Mouse (Mus musculus) stomach, embryonic 16.5 days (tissue): ENCODE measurements around the gene Serpina1f. TPM values are rescaled to one million over a fixed set of nuclear protein-coding genes. Genes with fewer than 3 reads are reported as not detected.
"Not testable (repeated sequence)": the region's sequence is repeated elsewhere in the genome, so short reads cannot be mapped to it uniquely, and the experiment has no call there.

ENCODE experiments used
- ATAC-seq: fragments of 200-750 bp; cut with Nextera tagmentation; 2 replicates; pipeline ENCODE4 v1.8.0; 2017; ENCODE audit warnings: moderate number of reproducible peaks, moderate TSS enrichment; ENCODE audit not compliant: insufficient read depth, low FRiP score
- H3K27ac ChIP-seq: fragments of 300-500 bp; sonication (generic); 2 replicates; pipeline ENCODE4 v1.5.1; 2014; ENCODE audit warnings: low read length
- H3K27me3 ChIP-seq: fragments of 300-500 bp; sonication (generic); 2 replicates; pipeline ENCODE4 v1.6.1; 2014; ENCODE audit warnings: low read length, control low read depth, mixed read lengths; ENCODE audit not compliant: control insufficient read depth, insufficient read depth
- H3K36me3 ChIP-seq: fragments of 300-500 bp; sonication (generic); 2 replicates; pipeline ENCODE4 v1.6.1; 2014; ENCODE audit warnings: low read length; ENCODE audit not compliant: control insufficient read depth, insufficient read depth
- H3K4me1 ChIP-seq: fragments of 300-500 bp; sonication (generic); 2 replicates; pipeline ENCODE4 v1.6.1; 2014; ENCODE audit warnings: low read length, control low read depth, mixed read lengths; ENCODE audit not compliant: control insufficient read depth, insufficient read depth
- H3K4me2 ChIP-seq: fragments of 300-500 bp; sonication (generic); 2 replicates; pipeline ENCODE4 v1.6.1; 2014; ENCODE audit warnings: low read depth, low read length, mixed read lengths
- H3K4me3 ChIP-seq: fragments of 300-500 bp; sonication (generic); replicated peaks from 2 replicates; pipeline ENCODE4 v1.5.1; 2014; ENCODE audit warnings: mild to moderate bottlenecking, low read length
- H3K9ac ChIP-seq: fragments of 300-500 bp; sonication (generic); 2 replicates; pipeline ENCODE4 v1.6.1; 2014; ENCODE audit warnings: low read length
- H3K9me3 ChIP-seq: fragments of 300-500 bp; sonication (generic); replicated peaks from 2 replicates; pipeline ENCODE4 v1.6.1; 2016; ENCODE audit warnings: low read length, control low read depth; ENCODE audit not compliant: control insufficient read depth
- WGBS: fragments of 180-500 bp; shearing (Covaris S2); extraction: QIAGEN DNeasy Blood & Tissue Kit; methylation state at CpG from one replicate; pipeline ENCODE4 v1.1.7; 2014; 5-methylcytosine and 5-hydroxymethylcytosine counted together
- polyA plus RNA-seq: library from polyadenylated mRNA; unstranded; fragments of >200 nt; fragmentation: Nextera tagmentation; extraction: Ambion mirVana; gene quantifications from 2 replicates; pipeline ENCODE4 v1.2.1, GENCODE M21; 2015

Serpina1f gene
- polyA plus RNA-seq, 1 experiment from 2014 or later: not detected

DNA sequence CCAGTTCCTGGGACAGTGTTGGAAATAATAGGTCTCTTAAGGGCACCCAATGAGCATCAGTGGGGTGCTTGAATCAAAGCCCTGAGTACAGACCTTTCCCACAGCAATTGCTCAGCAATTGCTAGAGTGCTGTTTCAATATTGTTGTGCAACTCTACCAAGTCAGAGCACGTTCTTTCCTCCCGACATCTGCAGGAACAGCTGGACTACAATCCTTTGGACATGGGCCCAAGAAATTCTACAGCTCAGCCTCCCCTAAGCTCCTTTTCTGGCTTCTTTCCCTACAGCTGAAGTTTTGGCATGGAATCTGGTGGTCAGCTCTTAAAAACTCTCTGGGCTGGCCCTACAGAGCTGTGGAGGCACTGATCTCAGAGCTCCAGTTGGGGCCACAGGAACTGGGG lies 22.1 kb downstream of the Serpina1f start:
- Histone ChIP-seq H3K9me3 (no peaks in the 10 kb centered on the region), H3K36me3 (no peaks in the 10 kb centered on the region), H3K27me3 (no peaks in the 10 kb centered on the region), H3K9ac (no peak overlapping the region), H3K4me2 (no peak overlapping the region), H3K4me3 (no peak overlapping the region), H3K27ac (no peak overlapping the region), H3K4me1 (no peaks in the 10 kb centered on the region)
- 71% methylated on average over 2 of the region's 2 CpGs for whole genome bisulfite sequencing
- ATAC-seq: 0 out of 2 replicates have a peak, but pooled peaks have one; percentile 33

DNA sequence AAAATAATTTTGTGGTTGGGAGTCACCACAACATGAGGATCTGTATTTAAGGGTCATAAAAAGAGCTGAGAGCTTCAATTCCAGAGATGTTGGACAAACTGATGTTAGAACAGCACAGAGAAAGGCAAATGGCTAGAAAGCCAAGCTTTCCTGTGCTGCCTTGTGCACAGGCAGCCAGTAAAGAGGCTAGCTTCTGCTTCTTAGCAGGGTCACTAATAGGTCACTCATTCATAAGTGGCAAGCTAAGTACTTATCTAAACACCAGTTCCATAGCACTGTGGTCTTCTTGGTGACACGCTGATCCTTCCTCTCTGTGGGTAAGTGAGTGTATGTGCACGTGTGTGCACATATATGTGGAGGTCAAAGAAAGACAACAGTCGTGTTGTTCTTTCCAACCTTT lies 23.8 kb downstream of the Serpina1f start:
- H3K4me3 ChIP-seq: no peak overlapping the region
- no peak overlapping the region for H3K27ac ChIP-seq
- H3K9ac ChIP-seq: no peak overlapping the region
- no peaks in the 10 kb centered on the region for H3K36me3 ChIP-seq
- no peak overlapping the region for H3K4me2 ChIP-seq
- 53% methylated on average over 3 of the region's 3 CpGs for whole genome bisulfite sequencing
- H3K27me3 ChIP-seq: no peaks in the 10 kb centered on the region
- H3K4me1 ChIP-seq: no peaks in the 10 kb centered on the region
- H3K9me3 ChIP-seq: no peaks in the 10 kb centered on the region
- no peak for ATAC-seq

DNA sequence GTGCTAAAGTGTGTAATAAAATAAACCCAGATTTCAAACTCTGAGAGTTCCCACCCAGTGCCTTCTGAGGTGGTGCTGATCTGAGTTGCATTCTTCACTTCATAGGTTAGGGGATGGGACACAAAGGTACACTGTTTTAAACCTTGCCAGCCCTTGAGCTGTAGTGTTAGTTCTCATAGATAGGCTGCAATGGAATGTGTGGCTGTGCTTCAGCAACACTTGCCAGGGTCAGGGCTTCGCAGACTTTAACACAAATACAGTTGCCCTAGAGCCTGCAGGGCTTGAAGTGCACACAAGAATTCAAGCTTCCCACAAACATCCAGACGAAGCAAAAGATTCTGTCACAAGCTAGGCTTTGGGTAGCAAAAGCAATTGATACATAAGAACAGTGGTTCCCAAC lies 24.4 kb downstream of the Serpina1f start:
- no peak for ATAC-seq
- no peak overlapping the region for H3K9ac ChIP-seq
- no peak overlapping the region for H3K27ac ChIP-seq
- no peak overlapping the region for H3K4me2 ChIP-seq
- H3K4me1 ChIP-seq: no peaks in the 10 kb centered on the region
- WGBS: 54% methylated on average over 2 of the region's 2 CpGs
- H3K27me3 ChIP-seq: no peaks in the 10 kb centered on the region
- H3K36me3 ChIP-seq: no peaks in the 10 kb centered on the region
- H3K9me3 ChIP-seq: no peaks in the 10 kb centered on the region
- no peak overlapping the region for H3K4me3 ChIP-seq

DNA sequence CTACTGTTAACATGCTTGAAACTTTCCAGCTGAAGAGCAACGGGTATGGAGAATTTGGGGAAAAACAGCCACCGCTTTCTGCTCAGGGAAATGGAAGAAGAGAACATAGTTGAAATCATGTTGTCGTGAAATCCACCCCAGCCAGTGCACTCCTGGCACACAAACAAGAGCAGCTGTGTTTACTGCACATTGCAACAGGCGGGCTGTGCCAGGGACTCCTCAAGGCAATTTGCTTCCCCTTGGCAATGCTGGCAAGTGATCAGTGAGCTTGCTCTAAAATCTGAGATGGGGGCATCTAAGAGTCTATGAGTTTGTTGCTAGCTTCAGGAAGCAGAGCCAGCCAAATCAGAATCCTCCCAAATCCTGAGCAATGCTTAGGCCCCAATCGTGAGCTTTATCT lies 25.0 kb downstream of the Serpina1f start:
- Histone ChIP-seq H3K27ac (no peak overlapping the region), H3K9ac (no peak overlapping the region), H3K27me3 (no peaks in the 10 kb centered on the region), H3K36me3 (no peaks in the 10 kb centered on the region), H3K4me2 (no peak overlapping the region), H3K9me3 (no peaks in the 10 kb centered on the region), H3K4me3 (no peak overlapping the region), H3K4me1 (no peaks in the 10 kb centered on the region)
- 72% methylated on average over 5 of the region's 5 CpGs for WGBS
- ATAC-seq: no peak

DNA sequence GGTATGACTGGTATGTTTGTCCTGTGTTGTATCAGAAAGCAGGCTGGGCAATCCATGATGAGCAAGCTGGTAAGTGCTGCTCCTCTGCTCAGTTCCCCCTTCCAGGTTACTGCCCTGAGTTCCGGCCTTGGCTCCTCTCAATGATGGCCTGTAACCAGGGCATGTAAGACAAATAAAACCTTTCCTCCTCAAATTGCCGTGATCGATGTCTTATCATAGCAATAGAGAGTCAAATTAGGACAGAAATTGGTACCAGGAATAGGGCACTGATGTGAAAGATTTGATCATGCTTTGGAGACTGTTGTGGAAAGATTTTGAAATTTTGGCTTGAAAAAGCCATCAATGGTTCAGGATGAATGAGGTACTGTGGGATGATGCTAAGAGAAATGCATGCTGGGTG lies 30.0 kb downstream of the Serpina1f start:
- Histone ChIP-seq H3K27me3 (no peaks in the 10 kb centered on the region), H3K4me2 (no peak overlapping the region), H3K9me3 (no peaks in the 10 kb centered on the region), H3K4me1 (no peaks in the 10 kb centered on the region), H3K36me3 (no peaks in the 10 kb centered on the region), H3K9ac (no peak overlapping the region), H3K4me3 (no peak overlapping the region), H3K27ac (no peak overlapping the region)
- WGBS: 78% methylated on average over 3 of the region's 3 CpGs
- no peak for ATAC-seq

DNA sequence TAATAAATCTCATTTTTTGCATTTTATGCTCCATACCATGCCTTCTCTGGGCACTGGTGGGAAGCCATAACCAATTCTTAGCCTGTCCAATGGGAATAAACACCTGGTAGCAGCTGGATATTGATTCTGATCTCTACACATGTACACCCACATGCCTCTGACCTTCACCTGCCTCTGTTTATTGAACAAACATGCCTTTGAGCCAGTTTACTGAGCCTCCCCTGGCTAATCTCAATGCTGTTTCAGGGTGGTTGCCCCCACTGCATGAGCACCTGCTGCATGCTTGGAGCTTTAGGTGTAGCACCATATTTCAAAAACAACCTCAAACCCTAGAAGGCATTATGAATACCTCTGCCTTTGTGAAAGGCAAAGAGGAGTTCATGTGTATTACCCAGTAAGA lies 33.3 kb downstream of the Serpina1f start:
- H3K4me1 ChIP-seq, H3K36me3 ChIP-seq, H3K9me3 ChIP-seq, H3K27me3 ChIP-seq, H3K27ac ChIP-seq, H3K4me2 ChIP-seq, H3K9ac ChIP-seq, H3K4me3 ChIP-seq, ATAC-seq: not testable (repeated sequence)

DNA sequence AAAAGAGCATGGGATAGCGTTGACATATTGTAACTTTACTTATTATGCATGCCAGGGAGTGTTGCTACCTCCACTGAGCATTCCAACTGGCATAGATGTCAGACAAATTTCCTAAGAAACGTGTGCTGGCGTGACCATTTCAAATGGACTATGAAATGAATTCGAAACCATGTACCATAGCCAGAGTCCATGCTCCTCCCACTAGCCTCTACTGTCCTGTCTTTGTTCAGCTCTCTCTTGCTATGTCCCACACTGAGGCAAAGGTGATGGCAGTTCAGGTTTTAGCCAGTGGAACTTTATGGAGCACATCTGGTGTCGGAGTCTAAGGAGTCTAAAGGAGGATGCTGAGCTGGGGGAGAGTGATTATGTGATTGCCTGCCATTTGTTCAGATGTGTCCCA lies 35.3 kb downstream of the Serpina1f start:
- no peaks in the 10 kb centered on the region for H3K27me3 ChIP-seq
- no peaks in the 10 kb centered on the region for H3K9me3 ChIP-seq
- 87% methylated on average over 5 of the region's 5 CpGs for WGBS
- ATAC-seq: no peak
- H3K4me2 ChIP-seq: no peak overlapping the region
- no peaks in the 10 kb centered on the region for H3K36me3 ChIP-seq
- H3K4me3 ChIP-seq: no peak overlapping the region
- no peaks in the 10 kb centered on the region for H3K4me1 ChIP-seq
- H3K27ac ChIP-seq: no peak overlapping the region
- no peak overlapping the region for H3K9ac ChIP-seq

DNA sequence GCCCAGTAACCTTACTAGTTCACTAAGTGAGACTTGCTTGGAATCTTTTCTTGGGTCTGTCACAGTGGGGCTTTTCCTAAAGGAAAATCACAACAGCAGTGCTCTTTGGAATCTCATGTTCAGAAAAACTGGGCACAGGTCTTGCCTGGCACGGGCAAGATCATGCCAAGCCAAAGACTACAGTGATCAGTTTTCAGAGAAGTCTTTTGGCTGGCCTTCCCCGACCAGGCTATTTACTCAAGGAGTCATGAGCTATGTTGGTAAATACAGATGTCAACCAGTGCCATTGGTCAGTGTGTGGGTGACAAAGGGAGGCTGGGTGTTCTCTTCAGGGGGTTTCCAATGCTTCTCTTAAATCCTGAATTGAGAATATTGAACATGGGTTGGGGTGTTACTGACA lies 36.2 kb downstream of the Serpina1f start:
- no peak for ATAC-seq
- H3K9me3 ChIP-seq: no peaks in the 10 kb centered on the region
- no peaks in the 10 kb centered on the region for H3K27me3 ChIP-seq
- H3K9ac ChIP-seq: no peak overlapping the region
- WGBS: 76% methylated on average over 2 of the region's 2 CpGs
- no peak overlapping the region for H3K27ac ChIP-seq
- no peaks in the 10 kb centered on the region for H3K36me3 ChIP-seq
- no peaks in the 10 kb centered on the region for H3K4me1 ChIP-seq
- no peak overlapping the region for H3K4me2 ChIP-seq
- no peak overlapping the region for H3K4me3 ChIP-seq

DNA sequence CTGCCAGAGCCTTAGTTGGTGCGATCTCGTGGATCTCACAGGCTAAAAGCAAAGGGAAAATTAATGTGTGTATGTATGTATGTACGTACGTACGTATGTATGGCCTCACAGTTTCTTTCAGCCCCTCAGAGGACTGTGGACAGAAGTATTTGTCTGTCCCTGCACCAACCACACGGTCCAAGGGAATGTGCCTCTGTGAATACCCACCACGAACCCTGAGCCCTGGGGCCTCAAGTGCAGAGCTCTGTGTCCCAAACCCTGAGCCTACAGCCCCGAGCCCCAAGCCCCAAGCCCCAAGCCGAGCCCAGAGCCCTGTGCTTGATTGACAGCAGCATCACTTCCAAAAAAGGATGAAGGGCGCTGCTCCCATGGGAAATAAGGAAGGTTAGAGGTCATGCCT lies 37.3 kb downstream of the Serpina1f start:
- no peak for ATAC-seq
- Histone ChIP-seq H3K9me3 (no peaks in the 10 kb centered on the region), H3K27ac (no peak overlapping the region), H3K36me3 (no peaks in the 10 kb centered on the region), H3K27me3 (no peaks in the 10 kb centered on the region), H3K4me3 (no peak overlapping the region), H3K9ac (no peak overlapping the region), H3K4me1 (no peaks in the 10 kb centered on the region), H3K4me2 (no peak overlapping the region)
- WGBS: 82% methylated on average over 10 of the region's 10 CpGs
